Mouse (Mus musculus): ENCODE measurements around the gene Serpina3k. TPM values are rescaled to one million over a fixed set of nuclear protein-coding genes. Genes with fewer than 3 reads are reported as not detected.
"Not testable (repeated sequence)": the region's sequence is repeated elsewhere in the genome, so short reads cannot be mapped to it uniquely, and the experiment has no call there.

The Serpina3k gene
- total RNA-seq (2015; ENCODE audit: low replicate concordance) (not detected in 2 replicates), total RNA-seq (2017; ENCODE audit: low replicate concordance) (not detected in 2 replicates)

DNA sequence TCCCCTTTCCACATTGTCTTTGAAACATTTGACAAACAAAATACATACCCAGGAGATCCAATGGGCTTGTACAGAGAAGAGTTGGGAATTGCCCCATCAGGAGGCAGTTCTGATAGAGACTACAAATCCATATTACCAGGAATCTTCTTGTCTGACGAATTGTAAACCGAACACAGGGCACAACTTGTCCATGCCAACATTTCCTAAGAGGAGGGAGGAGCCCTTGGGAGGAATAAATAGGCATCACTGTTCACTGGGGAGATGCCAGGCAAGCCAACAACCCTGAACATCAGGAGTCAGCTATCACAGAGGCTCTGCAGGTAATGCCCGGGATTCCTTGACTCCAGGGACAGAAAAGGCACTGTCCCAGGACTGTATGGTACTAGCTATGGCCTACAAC is at the start of gene Serpina3k, which contains the start of gene Serpina3m:
Gene Serpina3k (plus strand): TSS at position 261 of the 400 bp plus-strand sequence.
Gene Serpina3m (plus strand): TSS at position 261 of the 400 bp plus-strand sequence.
- not testable (repeated sequence) for ATAC-seq (replicated peaks; ENCODE audit: low FRiP score, poor library complexity, severe bottlenecking)

- no peak for ATAC-seq (replicated peaks; ENCODE audit: low FRiP score, poor library complexity, severe bottlenecking)
Measured at GRCm38 (mm10) chr12:104289872-104290271, 48.4 kb upstream of the Serpina3k start.

DNA sequence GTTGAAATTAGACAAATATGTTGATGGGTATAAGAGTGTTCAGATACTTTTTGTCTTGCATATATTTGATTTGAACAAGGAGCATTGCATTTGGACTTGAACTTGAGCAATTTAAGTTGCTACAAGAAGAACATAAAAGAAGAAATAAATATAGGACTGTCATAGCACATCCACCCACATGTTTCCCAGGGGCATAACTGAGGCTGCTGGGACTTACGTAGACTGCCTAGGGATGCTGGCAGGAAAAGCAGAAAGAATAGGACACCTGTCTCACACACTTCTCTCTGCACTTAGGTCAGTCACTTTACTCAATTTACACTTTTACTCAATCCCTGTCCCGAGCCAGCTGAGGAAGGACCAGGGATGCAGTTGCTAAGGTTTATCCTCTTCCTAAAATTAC is 44.3 kb upstream of the Serpina3k start:
- ATAC-seq (replicated peaks; ENCODE audit: low FRiP score, poor library complexity, severe bottlenecking) = no peak

GRCm38 (mm10) chr12:104298049-104298448 is 40.2 kb upstream of the Serpina3k start:
- no peak for ATAC-seq (replicated peaks; ENCODE audit: low FRiP score, poor library complexity, severe bottlenecking)

GRCm38 (mm10) chr12:104305991-104306390 is 32.3 kb upstream of the Serpina3k start:
- ATAC-seq (replicated peaks; ENCODE audit: low FRiP score, poor library complexity, severe bottlenecking) = no peak

DNA sequence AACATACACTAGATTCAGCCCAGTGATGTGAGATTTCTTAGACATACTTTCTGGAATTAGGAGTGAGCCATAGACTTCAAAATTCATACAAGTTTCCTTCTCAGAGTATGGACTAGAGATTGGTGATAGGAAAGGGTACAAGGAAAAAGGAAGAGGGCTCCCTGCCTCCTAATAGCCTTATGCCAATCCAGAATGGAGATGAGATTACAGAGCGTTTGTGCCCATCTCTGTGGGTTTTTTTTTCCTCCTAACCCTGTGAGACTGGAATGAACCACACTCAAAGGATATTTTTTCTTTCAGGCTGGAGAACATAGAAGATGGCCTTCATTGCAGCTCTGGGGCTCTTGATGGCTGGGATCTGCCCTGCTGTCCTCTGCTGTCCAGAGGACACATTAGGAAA is 24.0 kb upstream of the Serpina3k start, which contains the start of gene Serpina3j:
Gene Serpina3j (plus strand): TSS at position 301 of the 400 bp plus-strand sequence.
- ATAC-seq (replicated peaks; ENCODE audit: low FRiP score, poor library complexity, severe bottlenecking) = no peak

GRCm38 (mm10) chr12:104322454-104322853 is 15.8 kb upstream of the Serpina3k start:
- no peak for ATAC-seq (replicated peaks; ENCODE audit: low FRiP score, poor library complexity, severe bottlenecking)

DNA sequence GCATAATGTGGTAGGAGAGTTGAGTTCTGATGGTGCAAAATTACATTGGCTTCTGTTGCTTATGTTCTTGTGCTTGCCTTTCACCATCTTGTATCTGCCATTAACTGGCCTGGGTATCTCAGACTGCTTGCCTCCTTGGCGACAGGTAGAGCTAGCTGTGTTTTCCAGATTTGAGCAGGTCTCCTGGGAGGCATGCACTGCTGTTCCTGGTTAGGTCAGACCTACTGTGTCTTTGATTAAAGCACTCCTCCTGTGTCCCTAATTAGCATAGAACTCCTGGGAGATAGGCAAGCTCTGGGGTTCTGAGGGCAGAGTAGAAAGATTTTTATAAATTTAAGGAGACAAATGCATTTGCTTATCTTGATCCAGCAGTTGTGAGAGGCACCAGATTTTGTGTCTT is 6.6 kb upstream of the Serpina3k start:
- ATAC-seq (replicated peaks; ENCODE audit: low FRiP score, poor library complexity, severe bottlenecking) = no peak

DNA sequence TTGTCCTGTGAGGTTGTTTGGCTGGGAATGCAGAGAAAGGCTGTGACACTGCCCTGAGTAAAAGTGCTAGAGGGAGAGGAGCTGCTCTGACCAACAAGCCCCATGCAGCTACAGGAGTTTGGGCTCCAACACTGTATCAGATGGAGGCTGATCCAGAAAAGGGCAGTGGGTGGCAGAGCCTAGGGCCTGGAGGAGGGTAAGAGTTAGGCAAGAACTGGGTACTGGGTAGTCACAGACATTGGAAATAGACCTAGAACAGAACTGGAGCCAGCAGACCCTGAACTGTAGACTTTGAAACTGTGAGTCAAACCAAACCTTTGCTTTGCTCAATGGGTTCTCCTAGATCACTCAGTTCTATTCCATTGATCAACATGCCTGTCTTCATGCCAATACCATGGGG is 1.4 kb upstream of the Serpina3k start:
- ATAC-seq (replicated peaks; ENCODE audit: low FRiP score, poor library complexity, severe bottlenecking) = not testable (repeated sequence)

- no peak for ATAC-seq (replicated peaks; ENCODE audit: low FRiP score, poor library complexity, severe bottlenecking)
Measured at GRCm38 (mm10) chr12:104338705-104339104, 419 bp downstream of the Serpina3k start.

GRCm38 (mm10) chr12:104342489-104342888 is 4.2 kb downstream of the Serpina3k start:
- ATAC-seq (replicated peaks; ENCODE audit: low FRiP score, poor library complexity, severe bottlenecking) = not testable (repeated sequence)

DNA sequence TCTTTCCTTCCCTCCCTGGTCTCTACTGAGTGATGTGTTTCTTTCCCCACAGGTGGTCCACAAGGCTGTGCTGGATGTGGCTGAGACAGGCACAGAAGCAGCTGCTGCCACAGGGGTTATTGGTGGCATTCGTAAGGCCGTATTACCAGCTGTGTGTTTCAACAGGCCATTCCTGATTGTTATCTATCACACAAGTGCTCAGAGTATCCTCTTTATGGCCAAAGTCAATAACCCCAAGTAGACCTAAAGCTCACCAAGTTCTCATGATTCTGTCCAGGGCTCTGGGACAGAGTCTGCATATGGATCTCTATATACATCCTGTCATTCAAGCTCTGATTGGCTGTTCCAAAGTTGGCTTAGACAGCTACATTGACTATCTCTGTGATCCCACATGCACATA is 6.9 kb downstream of the Serpina3k start:
- ATAC-seq (replicated peaks; ENCODE audit: low FRiP score, poor library complexity, severe bottlenecking) = no peak

DNA sequence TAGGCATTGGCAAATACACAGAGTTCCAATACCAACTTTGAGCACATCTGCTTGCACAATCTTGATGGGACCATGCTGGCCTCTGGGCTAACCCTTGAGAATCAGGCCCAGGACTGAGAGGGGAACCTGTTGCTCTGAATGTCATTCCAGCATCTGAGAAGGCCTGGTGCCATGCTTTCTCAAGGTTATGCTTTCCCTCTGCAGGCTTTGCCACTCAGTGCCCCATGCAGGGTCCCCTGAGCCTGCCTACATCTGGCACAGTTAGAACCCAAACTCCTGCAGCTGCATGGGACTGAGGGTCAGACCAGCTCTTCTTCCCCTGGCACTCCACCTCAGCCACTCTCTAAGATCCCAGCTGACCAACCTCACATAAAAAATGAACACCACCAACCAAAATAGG is 7.4 kb downstream of the Serpina3k start:
- ATAC-seq (replicated peaks; ENCODE audit: low FRiP score, poor library complexity, severe bottlenecking) = no peak

GRCm38 (mm10) chr12:104347091-104347490 is 8.8 kb downstream of the Serpina3k start:
- no peak for ATAC-seq (replicated peaks; ENCODE audit: low FRiP score, poor library complexity, severe bottlenecking)

GRCm38 (mm10) chr12:104351812-104352211 is 13.5 kb downstream of the Serpina3k start:
- ATAC-seq (replicated peaks; ENCODE audit: low FRiP score, poor library complexity, severe bottlenecking) = not testable (repeated sequence)

DNA sequence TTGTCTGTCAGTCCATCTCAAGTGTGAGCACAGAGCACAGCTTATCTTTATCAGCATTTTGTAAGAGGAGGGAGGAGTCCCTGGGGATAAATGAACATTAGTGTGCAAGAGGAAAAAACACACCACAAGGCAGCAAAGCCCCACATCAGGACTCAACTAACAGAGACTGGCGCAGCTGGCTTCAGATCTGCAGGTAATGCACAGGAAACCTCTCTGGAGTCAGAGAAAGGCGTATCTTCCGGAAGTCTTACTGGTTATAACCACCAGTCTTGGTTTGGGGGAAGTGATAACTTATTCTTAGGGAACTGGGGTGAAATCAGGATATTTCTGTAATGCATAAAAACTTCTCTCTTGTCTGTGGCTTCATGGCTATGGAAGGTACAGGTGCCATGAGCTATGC is 17.7 kb downstream of the Serpina3k start:
- ATAC-seq (replicated peaks; ENCODE audit: low FRiP score, poor library complexity, severe bottlenecking) = no peak

- ATAC-seq (replicated peaks; ENCODE audit: low FRiP score, poor library complexity, severe bottlenecking) = no peak
Measured at GRCm38 (mm10) chr12:104369986-104370385, 31.7 kb downstream of the Serpina3k start.

DNA sequence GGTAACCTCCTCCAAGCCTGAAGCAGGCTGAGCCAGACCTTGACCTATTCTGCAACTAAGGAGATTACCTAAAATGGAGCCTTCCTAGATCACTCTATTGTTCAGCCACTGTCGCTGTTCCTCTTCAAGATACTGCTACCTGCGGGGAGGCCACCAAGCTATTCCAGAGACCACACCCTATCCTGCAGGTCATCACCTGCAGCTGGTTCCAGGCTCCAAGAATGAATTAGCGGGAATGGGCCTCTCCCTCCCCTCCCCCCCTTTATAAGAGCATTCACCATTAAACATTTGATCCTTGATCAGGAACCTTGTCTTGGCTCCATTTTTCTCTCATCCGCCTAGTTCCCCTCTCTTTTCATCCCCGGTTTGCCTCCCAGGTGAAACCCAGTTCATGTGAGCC is 38.9 kb downstream of the Serpina3k start:
- ATAC-seq (replicated peaks; ENCODE audit: low FRiP score, poor library complexity, severe bottlenecking) = not testable (repeated sequence)

GRCm38 (mm10) chr12:104378351-104378750 is 40.1 kb downstream of the Serpina3k start:
- not testable (repeated sequence) for ATAC-seq (replicated peaks; ENCODE audit: low FRiP score, poor library complexity, severe bottlenecking)

- not testable (repeated sequence) for ATAC-seq (replicated peaks; ENCODE audit: low FRiP score, poor library complexity, severe bottlenecking)
Measured at GRCm38 (mm10) chr12:104378815-104379214, 40.5 kb downstream of the Serpina3k start.

- ATAC-seq (replicated peaks; ENCODE audit: low FRiP score, poor library complexity, severe bottlenecking) = no peak
Measured at GRCm38 (mm10) chr12:104379856-104380255, 41.6 kb downstream of the Serpina3k start.

- ATAC-seq (replicated peaks; ENCODE audit: low FRiP score, poor library complexity, severe bottlenecking) = not testable (repeated sequence)
Measured at GRCm38 (mm10) chr12:104381071-104381604, 42.9 kb downstream of the Serpina3k start.
